Mouse (Mus musculus) ES-E14 (cell line): Measurements from ENCODE around the gene Ap2m1.

Experiments used
- CHD2 ChIP-seq: IDR thresholded peaks from 2 replicates; pipeline ENCODE4 v1.6.1; 2014; ENCODE audit warnings: mild to moderate bottlenecking, low read depth, low read length, inconsistent platforms
- HCFC1 ChIP-seq: IDR thresholded peaks from 2 replicates; pipeline ENCODE4 v1.6.1; 2012; ENCODE audit warnings: low read length, inconsistent platforms, borderline replicate concordance; ENCODE audit not compliant: insufficient read depth
- MAFK ChIP-seq: IDR thresholded peaks from 2 replicates; pipeline ENCODE4 v1.6.1; 2014; ENCODE audit warnings: mild to moderate bottlenecking, low read depth, low read length, inconsistent platforms; ENCODE audit not compliant: insufficient read depth
- ZNF384 ChIP-seq: IDR thresholded peaks from 2 replicates; pipeline ENCODE4 v1.6.1; 2012; ENCODE audit warnings: low read depth, low read length, inconsistent platforms

DNA sequence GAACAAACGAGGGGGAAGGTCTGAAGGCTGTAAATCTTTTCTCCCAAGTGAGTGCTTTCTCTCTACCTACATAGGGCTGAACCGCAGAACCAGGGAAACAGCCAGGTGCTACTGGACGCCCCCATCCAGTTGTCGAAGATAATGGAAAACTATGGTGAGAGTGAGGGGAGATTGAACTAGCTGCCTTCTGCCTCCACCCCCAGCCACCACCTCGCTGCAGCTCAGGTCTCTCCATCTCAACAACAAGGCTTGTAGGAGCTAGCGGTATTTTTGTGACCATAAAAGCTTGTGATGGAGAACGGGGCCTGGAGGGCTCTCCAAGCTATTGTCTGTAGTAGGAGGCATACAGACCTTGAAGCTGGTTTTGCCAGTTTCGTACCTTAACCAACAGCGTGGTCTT lies 13.9 kb downstream of the Ap2m1 start:
- no peak for TF ChIP-seq CHD2
- TF ChIP-seq HCFC1 = no peak
- TF ChIP-seq MAFK = no peak
- no peak for TF ChIP-seq ZNF384
